ENCODE assay signal across 8 mouse cellular contexts in the genomic region with DNA sequence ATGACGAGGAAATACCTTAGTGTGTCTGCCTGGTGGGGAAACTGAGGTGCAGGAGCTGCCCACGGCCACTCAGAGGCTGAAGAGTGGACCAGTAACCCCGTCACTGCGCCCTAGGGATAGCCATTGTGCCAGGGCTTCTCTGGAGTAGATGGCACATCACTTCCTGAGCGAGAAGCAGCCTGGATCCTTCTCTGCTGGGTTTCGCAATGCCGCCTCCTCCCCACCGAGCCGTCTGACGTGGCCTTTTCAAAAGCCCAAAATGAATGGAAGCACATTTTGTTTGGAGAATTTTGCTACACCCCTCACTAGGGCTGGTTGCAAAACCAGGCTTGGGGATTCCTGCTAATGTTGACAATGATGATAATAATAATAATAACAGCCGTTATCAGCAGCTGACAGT. TPM values are rescaled to one million over a fixed set of nuclear protein-coding genes. Genes with fewer than 3 reads are reported as not detected.
DNase-seq lines count a peak whose midpoint lies in the region; ATAC-seq lines count a peak whose summit lies in the region.

No protein-coding gene starts in this region.

- peak; percentile 56 for DNase-seq in gastrocnemius, adult 18-20 months (ENCODE audit: low spot score)
- no peak for DNase-seq in gastrocnemius, adult 8-10 months (ENCODE audit: low spot score in 2 of 2)
- peak; percentile 77 for DNase-seq in right cerebral cortex, adult 18-20 months
- DNase-seq in right cerebral cortex, postnatal 25 days: no peak
- peak; percentile 40 for DNase-seq in layer of hippocampus, adult 9-10 months (ENCODE audit: low spot score)
- DNase-seq in right cerebral cortex, postnatal 14 days: peak; percentile 45

- ATAC-seq in erythroid progenitor cell, adult 5-6 weeks (replicated peaks; ENCODE audit: low FRiP score, poor library complexity, severe bottlenecking): no peak
- ATAC-seq in megakaryocyte progenitor cell, adult 5-6 weeks (replicated peaks; ENCODE audit: poor library complexity): no peak

RNA-seq across cellular contexts. Expression of a gene that starts 4.0 kb away (rescaled TPM):
- 10 to 100 TPM; 46.8 to 62.9 TPM for total RNA-seq in gastrocnemius, adult 18-20 months (2021)
- total RNA-seq in gastrocnemius, adult 8-10 months (2022): 10 to 100 TPM; 39.2 to 51.0 (median 49.6) TPM
- 8.0 and 10.1 TPM in 2 replicates for total RNA-seq in erythroid progenitor cell, adult 5-6 weeks (2015; ENCODE audit: low replicate concordance)
- total RNA-seq in erythroid progenitor cell, adult 5-6 weeks (2017; ENCODE audit: low replicate concordance): 3.0 and 3.5 TPM in 2 replicates
- total RNA-seq in megakaryocyte progenitor cell, adult 5-6 weeks (2015): 17.5 and 18.1 TPM in 2 replicates
- 5.9 and 13.6 TPM in 2 replicates for total RNA-seq in megakaryocyte progenitor cell, adult 5-6 weeks (2017)

Comparison
In these comparisons a context has a peak if more than half of its experiments do, and no peak if none do; other contexts are left out.
1. DNase-seq: peak in gastrocnemius, adult 18-20 months (single experiment), right cerebral cortex, adult 18-20 months (single experiment), layer of hippocampus, adult 9-10 months (single experiment) and right cerebral cortex, postnatal 14 days (single experiment); none in gastrocnemius, adult 8-10 months (0 of 2) and right cerebral cortex, postnatal 25 days (single experiment).